Mouse (Mus musculus) c-Kit-negative CD71-positive TER-119-positive erythroid progenitor cells, embryonic 14.5 days (primary cell): Measurements from ENCODE around the gene Ifit2.
"Not testable (repeated sequence)": the region's sequence is repeated elsewhere in the genome, so short reads cannot be mapped to it uniquely, and the experiment has no call there.

Source experiments
- DNase-seq: peaks from one replicate; pipeline ENCODE4 v3.0.0-alpha.2; 2013; ENCODE audit warnings: low read depth, low spot score

Gene Ifit2

GRCm38 (mm10) chr19:34547976-34548375, 2.5 kb upstream of the Ifit2 start:
- DNase-seq, result peak; percentile 70

- no peak for DNase-seq
Observed at GRCm38 (mm10) chr19:34550205-34550533, 325 bp upstream of the Ifit2 start.

GRCm38 (mm10) chr19:34551981-34552380, 1.5 kb downstream of the Ifit2 start:
- DNase-seq, result no peak

- DNase-seq, result no peak
Observed at GRCm38 (mm10) chr19:34553021-34553420, 2.5 kb downstream of the Ifit2 start.

- no peak for DNase-seq
Observed at GRCm38 (mm10) chr19:34553522-34553921, 3.0 kb downstream of the Ifit2 start.

- DNase-seq, result no peak
Observed at GRCm38 (mm10) chr19:34554061-34554460, 3.6 kb downstream of the Ifit2 start.

GRCm38 (mm10) chr19:34556621-34557020, 6.1 kb downstream of the Ifit2 start:
- no peak for DNase-seq

- no peak for DNase-seq
Observed at GRCm38 (mm10) chr19:34562556-34562955, 12.1 kb downstream of the Ifit2 start.

GRCm38 (mm10) chr19:34566178-34566784, 15.8 kb downstream of the Ifit2 start:
- no peak for DNase-seq

- no peak for DNase-seq
Observed at GRCm38 (mm10) chr19:34568988-34569895, 18.7 kb downstream of the Ifit2 start.

GRCm38 (mm10) chr19:34569896-34570476, 19.5 kb downstream of the Ifit2 start:
- DNase-seq, result no peak

- DNase-seq, result no peak
Observed at GRCm38 (mm10) chr19:34571080-34571479, 20.6 kb downstream of the Ifit2 start.

GRCm38 (mm10) chr19:34573650-34574049, 23.2 kb downstream of the Ifit2 start:
- no peak for DNase-seq

- no peak for DNase-seq
Observed at GRCm38 (mm10) chr19:34577121-34577520, 26.6 kb downstream of the Ifit2 start.

GRCm38 (mm10) chr19:34582696-34583095, 32.2 kb downstream of the Ifit2 start:
- not testable (repeated sequence) for DNase-seq

- DNase-seq, result not testable (repeated sequence)
Observed at GRCm38 (mm10) chr19:34583126-34583766, 32.8 kb downstream of the Ifit2 start, which contains the start of gene Ifit3. Ifit3 (plus strand) TSS chr19:34583531.

- DNase-seq, result not testable (repeated sequence)
Observed at GRCm38 (mm10) chr19:34585740-34586458, 35.4 kb downstream of the Ifit2 start.

GRCm38 (mm10) chr19:34587898-34588692, 37.6 kb downstream of the Ifit2 start:
- DNase-seq, result not testable (repeated sequence)

- no peak for DNase-seq
Observed at GRCm38 (mm10) chr19:34588959-34589358, 38.5 kb downstream of the Ifit2 start.

GRCm38 (mm10) chr19:34593456-34593855, 43.0 kb downstream of the Ifit2 start:
- no peak for DNase-seq

- not testable (repeated sequence) for DNase-seq
Observed at GRCm38 (mm10) chr19:34594523-34594922, 44.0 kb downstream of the Ifit2 start.
